Mouse (Mus musculus): Measurements from ENCODE around the gene Klrc3.
"Not testable (repeated sequence)": the region's sequence is repeated elsewhere in the genome, so short reads cannot be mapped to it uniquely, and the experiment has no call there.

- not testable (repeated sequence) for TF ChIP-seq CTCF (IDR thresholded peaks at IDR 0.05; ENCODE audit: low read depth, low read length); POLR2A (IDR thresholded peaks at IDR 0.05; ENCODE audit: borderline replicate concordance, low read depth, low read length)
Observed at GRCm38 (mm10) chr6:129643237-129643636, at the start of gene Klrc3.

Measured in bone marrow macrophage, adult 2 months (primary cell).